Mouse (Mus musculus): ENCODE data around the gene Hcn2. TPM values are rescaled to one million over a fixed set of nuclear protein-coding genes. Genes with fewer than 3 reads are reported as not detected.

Gene Hcn2
- polyA plus RNA-seq, 1 experiment from 2014 or later: not detected

- Histone ChIP-seq H3K9ac (ENCODE audit: low read depth, low read length) (peak within 1 kb of the TSS; percentile 89), H3K4me1 (ENCODE audit: control insufficient read depth, low read depth, low read length) (peaks cover 44% of the 10 kb centered on the region), H3K4me3 (ENCODE audit: low read depth, low read length) (peak within 1 kb of the TSS; percentile 76), H3K27me3 (ENCODE audit: control insufficient read depth, insufficient read depth, low read depth, low read length) (no peaks in the 10 kb centered on the region), H3K4me2 (ENCODE audit: low read depth, low read length) (peak within 1 kb of the TSS; percentile 92), H3K9me3 (replicated peaks; ENCODE audit: control insufficient read depth, low read length) (no peaks in the 10 kb centered on the region), H3K36me3 (ENCODE audit: control insufficient read depth, insufficient read depth) (peaks cover 23% of the 10 kb centered on the region), H3K27ac (ENCODE audit: low read length) (peak within 1 kb of the TSS; percentile 96)
- WGBS (ENCODE audit: insufficient replicate concordance): under 1% methylated on average over 63 of the region's 65 CpGs
- ATAC-seq (ENCODE audit: low read depth): peak; percentile 91
Observed at GRCm38 (mm10) chr10:79704065-79704969, 12.1 kb upstream of the Hcn2 start, which contains the start of gene Bsg. Gene Bsg, plus strand, starts transcription at chr10:79704491.

DNA sequence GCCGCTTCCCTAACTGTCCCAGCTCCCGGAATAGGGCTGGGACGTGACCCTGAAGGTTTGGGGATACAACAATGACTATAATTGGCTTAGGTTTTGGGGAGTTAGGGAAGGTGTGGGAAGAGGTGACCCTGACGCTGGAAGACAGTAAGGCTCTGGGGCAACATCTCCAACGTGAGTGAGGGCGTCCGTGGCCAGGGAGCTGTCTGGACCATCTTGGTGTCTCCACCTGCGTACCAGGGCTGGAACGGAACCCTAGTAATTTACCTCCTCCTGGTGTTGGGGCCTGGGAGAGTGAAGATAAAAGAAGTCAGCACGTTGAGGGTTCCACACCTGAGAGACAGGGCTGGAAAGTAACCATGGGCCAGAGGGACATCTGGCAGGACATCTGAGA is 11.5 kb upstream of the Hcn2 start:
- Histone ChIP-seq H3K9ac (ENCODE audit: low read depth, low read length) (peak overlapping the region; percentile 89), H3K27me3 (ENCODE audit: control insufficient read depth, insufficient read depth, low read depth, low read length) (no peaks in the 10 kb centered on the region), H3K4me3 (ENCODE audit: low read depth, low read length) (peak overlapping the region; percentile 76), H3K4me2 (ENCODE audit: low read depth, low read length) (peak overlapping the region; percentile 92), H3K36me3 (ENCODE audit: control insufficient read depth, insufficient read depth) (peaks cover 30% of the 10 kb centered on the region), H3K27ac (ENCODE audit: low read length) (peak overlapping the region; percentile 96), H3K9me3 (replicated peaks; ENCODE audit: control insufficient read depth, low read length) (no peaks in the 10 kb centered on the region), H3K4me1 (ENCODE audit: control insufficient read depth, low read depth, low read length) (peaks cover 51% of the 10 kb centered on the region)
- ATAC-seq (ENCODE audit: low read depth): no peak
- 2% methylated on average over 10 of the region's 10 CpGs for WGBS (ENCODE audit: insufficient replicate concordance)

GRCm38 (mm10) chr10:79705951-79706350 is 10.5 kb upstream of the Hcn2 start:
- peak; percentile 84 for ATAC-seq (ENCODE audit: low read depth)
- no peaks in the 10 kb centered on the region for H3K27me3 ChIP-seq (ENCODE audit: control insufficient read depth, insufficient read depth, low read depth, low read length)
- peaks cover 55% of the 10 kb centered on the region for H3K4me1 ChIP-seq (ENCODE audit: control insufficient read depth, low read depth, low read length)
- WGBS (ENCODE audit: insufficient replicate concordance): 24% methylated on average over 5 of the region's 5 CpGs
- H3K9ac ChIP-seq (ENCODE audit: low read depth, low read length): peak overlapping the region; percentile 89
- no peaks in the 10 kb centered on the region for H3K9me3 ChIP-seq (replicated peaks; ENCODE audit: control insufficient read depth, low read length)
- peak overlapping the region; percentile 92 for H3K4me2 ChIP-seq (ENCODE audit: low read depth, low read length)
- H3K27ac ChIP-seq (ENCODE audit: low read length): peak overlapping the region; percentile 96
- H3K36me3 ChIP-seq (ENCODE audit: control insufficient read depth, insufficient read depth): peaks cover 39% of the 10 kb centered on the region
- H3K4me3 ChIP-seq (ENCODE audit: low read depth, low read length): peak overlapping the region; percentile 76

DNA sequence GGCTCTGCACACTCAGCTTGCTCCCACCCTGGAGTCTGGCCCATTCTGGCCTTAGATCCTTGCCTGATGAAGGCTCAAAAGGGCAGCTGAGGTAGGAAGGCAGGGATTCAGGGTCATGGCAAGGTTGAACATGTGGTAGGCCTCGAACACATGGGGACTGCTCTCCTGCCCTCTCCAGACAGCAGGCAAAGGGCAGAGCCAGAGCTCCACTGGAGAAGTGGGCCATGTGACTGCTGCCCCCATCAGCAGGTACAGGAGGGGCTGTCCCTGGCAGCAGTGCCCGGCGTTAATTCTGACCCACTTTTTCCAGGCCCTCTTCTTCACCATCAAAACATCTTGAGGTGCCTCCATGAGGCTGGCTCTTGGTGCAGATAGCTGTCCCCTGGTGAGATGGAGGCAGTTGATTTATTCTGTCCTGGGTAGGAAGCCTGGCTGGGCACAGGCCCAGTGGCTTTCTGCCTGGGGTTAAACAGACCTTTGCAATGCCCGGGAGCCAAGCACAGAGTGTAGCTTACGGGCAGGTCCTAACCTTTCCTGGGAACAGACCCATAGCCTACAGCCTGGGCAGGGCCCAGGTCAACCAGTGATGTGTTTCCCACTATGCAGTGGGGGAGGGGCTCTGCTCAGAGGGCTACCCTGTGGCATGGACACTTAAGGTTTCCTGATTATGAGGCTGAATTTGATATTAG is 9.9 kb upstream of the Hcn2 start:
- no peaks in the 10 kb centered on the region for H3K27me3 ChIP-seq (ENCODE audit: control insufficient read depth, insufficient read depth, low read depth, low read length)
- WGBS (ENCODE audit: insufficient replicate concordance): 52% methylated on average over 5 of the region's 5 CpGs
- H3K4me2 ChIP-seq (ENCODE audit: low read depth, low read length): peak overlapping the region; percentile 92
- H3K9ac ChIP-seq (ENCODE audit: low read depth, low read length): peak overlapping the region; percentile 89
- peak overlapping the region; percentile 76 for H3K4me3 ChIP-seq (ENCODE audit: low read depth, low read length)
- no peak for ATAC-seq (ENCODE audit: low read depth)
- H3K9me3 ChIP-seq (replicated peaks; ENCODE audit: control insufficient read depth, low read length): no peaks in the 10 kb centered on the region
- H3K4me1 ChIP-seq (ENCODE audit: control insufficient read depth, low read depth, low read length): peaks cover 55% of the 10 kb centered on the region
- H3K36me3 ChIP-seq (ENCODE audit: control insufficient read depth, insufficient read depth): peaks cover 45% of the 10 kb centered on the region
- peak overlapping the region; percentile 96 for H3K27ac ChIP-seq (ENCODE audit: low read length)

GRCm38 (mm10) chr10:79707162-79707561 is 9.3 kb upstream of the Hcn2 start:
- Histone ChIP-seq H3K9me3 (replicated peaks; ENCODE audit: control insufficient read depth, low read length) (no peaks in the 10 kb centered on the region), H3K27ac (ENCODE audit: low read length) (peak overlapping the region; percentile 96), H3K27me3 (ENCODE audit: control insufficient read depth, insufficient read depth, low read depth, low read length) (no peaks in the 10 kb centered on the region), H3K4me2 (ENCODE audit: low read depth, low read length) (peak overlapping the region; percentile 92), H3K36me3 (ENCODE audit: control insufficient read depth, insufficient read depth) (peaks cover 52% of the 10 kb centered on the region), H3K4me1 (ENCODE audit: control insufficient read depth, low read depth, low read length) (peaks cover 58% of the 10 kb centered on the region), H3K9ac (ENCODE audit: low read depth, low read length) (peak overlapping the region; percentile 89), H3K4me3 (ENCODE audit: low read depth, low read length) (peak overlapping the region; percentile 76)
- WGBS (ENCODE audit: insufficient replicate concordance): 65% methylated on average over 1 of the region's 1 CpGs
- ATAC-seq (ENCODE audit: low read depth): no peak

DNA sequence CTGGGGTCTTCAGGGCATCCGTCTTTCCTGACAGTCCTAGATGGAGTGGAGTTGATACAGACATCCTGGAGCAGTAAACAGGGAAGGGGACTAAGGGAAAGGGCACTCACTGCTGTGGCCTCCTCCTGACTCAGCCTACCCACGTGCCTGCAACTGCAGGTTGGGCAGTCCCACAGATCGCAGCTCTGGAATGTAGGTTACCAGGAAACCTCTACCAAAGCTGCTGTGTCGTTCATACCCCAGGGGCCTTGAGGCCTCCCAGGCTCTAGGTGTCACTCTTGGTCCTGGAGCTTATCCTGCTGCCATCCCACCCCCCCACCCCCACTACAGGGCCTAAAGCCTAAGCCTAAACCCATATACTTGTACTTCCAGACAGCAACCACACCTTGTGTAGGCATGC is 8.7 kb upstream of the Hcn2 start:
- Histone ChIP-seq H3K27ac (ENCODE audit: low read length) (peak overlapping the region; percentile 96), H3K4me2 (ENCODE audit: low read depth, low read length) (peak overlapping the region; percentile 92), H3K27me3 (ENCODE audit: control insufficient read depth, insufficient read depth, low read depth, low read length) (no peaks in the 10 kb centered on the region), H3K4me3 (ENCODE audit: low read depth, low read length) (peak overlapping the region; percentile 76), H3K9ac (ENCODE audit: low read depth, low read length) (peak overlapping the region; percentile 89), H3K36me3 (ENCODE audit: control insufficient read depth, insufficient read depth) (peaks cover 52% of the 10 kb centered on the region), H3K4me1 (ENCODE audit: control insufficient read depth, low read depth, low read length) (peaks cover 63% of the 10 kb centered on the region), H3K9me3 (replicated peaks; ENCODE audit: control insufficient read depth, low read length) (no peaks in the 10 kb centered on the region)
- no peak for ATAC-seq (ENCODE audit: low read depth)
- WGBS (ENCODE audit: insufficient replicate concordance): 59% methylated on average over 4 of the region's 4 CpGs

GRCm38 (mm10) chr10:79708668-79709067 is 7.8 kb upstream of the Hcn2 start:
- H3K9ac ChIP-seq (ENCODE audit: low read depth, low read length): no peak overlapping the region
- no peaks in the 10 kb centered on the region for H3K9me3 ChIP-seq (replicated peaks; ENCODE audit: control insufficient read depth, low read length)
- H3K36me3 ChIP-seq (ENCODE audit: control insufficient read depth, insufficient read depth): peaks cover 52% of the 10 kb centered on the region
- WGBS (ENCODE audit: insufficient replicate concordance): 88% methylated on average over 21 of the region's 21 CpGs
- no peaks in the 10 kb centered on the region for H3K27me3 ChIP-seq (ENCODE audit: control insufficient read depth, insufficient read depth, low read depth, low read length)
- peak overlapping the region; percentile 92; the same call in 1 of the 2 replicates for H3K4me2 ChIP-seq (ENCODE audit: low read depth, low read length)
- no peak overlapping the region for H3K27ac ChIP-seq (ENCODE audit: low read length)
- peak overlapping the region; percentile 9; the same call in 1 of the 2 replicates for H3K4me3 ChIP-seq (ENCODE audit: low read depth, low read length)
- no peak for ATAC-seq (ENCODE audit: low read depth)
- peaks cover 68% of the 10 kb centered on the region for H3K4me1 ChIP-seq (ENCODE audit: control insufficient read depth, low read depth, low read length)

GRCm38 (mm10) chr10:79709307-79709706 is 7.1 kb upstream of the Hcn2 start:
- Histone ChIP-seq H3K27me3 (ENCODE audit: control insufficient read depth, insufficient read depth, low read depth, low read length) (peaks cover 3% of the 10 kb centered on the region), H3K4me2 (ENCODE audit: low read depth, low read length) (peak overlapping the region; percentile 7; the same call in 1 of the 2 replicates), H3K9me3 (replicated peaks; ENCODE audit: control insufficient read depth, low read length) (no peaks in the 10 kb centered on the region), H3K36me3 (ENCODE audit: control insufficient read depth, insufficient read depth) (peaks cover 52% of the 10 kb centered on the region), H3K4me1 (ENCODE audit: control insufficient read depth, low read depth, low read length) (peaks cover 66% of the 10 kb centered on the region), H3K9ac (ENCODE audit: low read depth, low read length) (no peak overlapping the region), H3K4me3 (ENCODE audit: low read depth, low read length) (0 out of 2 replicates have a peak overlapping the region, but pooled peaks have one; percentile 1), H3K27ac (ENCODE audit: low read length) (0 out of 2 replicates have a peak overlapping the region, but pooled peaks have one; percentile 8)
- no peak for ATAC-seq (ENCODE audit: low read depth)
- WGBS (ENCODE audit: insufficient replicate concordance): 35% methylated on average over 7 of the region's 7 CpGs
